Mouse (Mus musculus): ENCODE measurements around the gene Dact1.

- TF ChIP-seq TAL1 (conservative IDR thresholded peaks at IDR 0.05; ENCODE audit: low read depth, low read length) (no peak), CTCF (IDR thresholded peaks at IDR 0.05; ENCODE audit: low read depth, low read length) (no peak), GATA2 (IDR thresholded peaks at IDR 0.05; ENCODE audit: borderline replicate concordance, low read depth, low read length) (no peak)
Measured at GRCm38 (mm10) chr12:71279521-71280262, 30.0 kb upstream of the Dact1 start.
